Mouse (Mus musculus) thymus, adult 2 months (tissue): ENCODE measurements around the gene Cox7a2l.

Experiments used
- CTCF ChIP-seq: fragments of 200-500 bp; IDR thresholded peaks from 2 replicates; pipeline ENCODE4 v1.5.1; 2012; ENCODE audit warnings: mild to moderate bottlenecking, control low read depth, low read length, moderate library complexity, borderline replicate concordance; ENCODE audit not compliant: control insufficient read depth, poor library complexity, insufficient read depth; ENCODE audit errors: extremely low read depth
- POLR2A ChIP-seq: fragments of 200-500 bp; IDR thresholded peaks from 2 replicates; pipeline ENCODE4 v1.6.1; 2012; ENCODE audit warnings: mild to moderate bottlenecking, low read length, control low read depth, moderate library complexity; ENCODE audit not compliant: control insufficient read depth, poor library complexity, insufficient read depth; ENCODE audit errors: extremely low read depth

GRCm38 (mm10) chr17:83452451-83452850 is 64.7 kb downstream of the Cox7a2l start:
- TF ChIP-seq POLR2A (no peak), CTCF (no peak)
